Mouse (Mus musculus) bone marrow, adult 2 months (tissue): ENCODE results near the gene Prkd3. TPM values are rescaled to one million over a fixed set of nuclear protein-coding genes. Genes with fewer than 3 reads are reported as not detected.

Experiments
- H3K27ac ChIP-seq: fragments of 200-500 bp; 2 replicates; pipeline ENCODE4 v1.5.1; 2012; ENCODE audit warnings: low read depth, mild to moderate bottlenecking, control low read depth, inconsistent platforms, low read length; ENCODE audit not compliant: control insufficient read depth, poor library complexity, insufficient read depth
- H3K4me1 ChIP-seq: fragments of 200-500 bp; 2 replicates; pipeline ENCODE4 v1.6.1; 2011; ENCODE audit warnings: low read length; ENCODE audit not compliant: control insufficient read depth, insufficient read depth
- H3K4me3 ChIP-seq: fragments of 200-500 bp; replicated peaks from 2 replicates; pipeline ENCODE3; 2011; ENCODE audit warnings: mild to moderate bottlenecking, low read depth, low read length, control low read depth; ENCODE audit not compliant: control insufficient read depth
- CTCF ChIP-seq: fragments of 200-500 bp; IDR thresholded peaks from 2 replicates; pipeline ENCODE4 v1.5.1; 2011; ENCODE audit warnings: low read length, control low read depth; ENCODE audit not compliant: control insufficient read depth, insufficient read depth
- POLR2A ChIP-seq: fragments of 200-500 bp; IDR thresholded peaks from 2 replicates; pipeline ENCODE4 v1.6.1; 2011; ENCODE audit warnings: low read depth, mild to moderate bottlenecking, control low read depth, low read length, borderline replicate concordance; ENCODE audit not compliant: control insufficient read depth
- WGBS: fragments of 180-500 bp; shearing (Covaris S2); methylation state at CpG from one replicate; pipeline ENCODE4 v1.1.7; 2018; 5-methylcytosine and 5-hydroxymethylcytosine counted together
- polyA plus RNA-seq: library from polyadenylated mRNA; stranded (reverse); fragments of >200 nt; gene quantifications from 2 replicates; pipeline ENCODE4 v1.2.4, GENCODE M21; 2011; ENCODE audit warnings: low replicate concordance; ENCODE audit not compliant: missing spikeins, insufficient read depth, insufficient read length

Gene Prkd3
- polyA plus RNA-seq, 1 experiment = 10.7 TPM

DNA sequence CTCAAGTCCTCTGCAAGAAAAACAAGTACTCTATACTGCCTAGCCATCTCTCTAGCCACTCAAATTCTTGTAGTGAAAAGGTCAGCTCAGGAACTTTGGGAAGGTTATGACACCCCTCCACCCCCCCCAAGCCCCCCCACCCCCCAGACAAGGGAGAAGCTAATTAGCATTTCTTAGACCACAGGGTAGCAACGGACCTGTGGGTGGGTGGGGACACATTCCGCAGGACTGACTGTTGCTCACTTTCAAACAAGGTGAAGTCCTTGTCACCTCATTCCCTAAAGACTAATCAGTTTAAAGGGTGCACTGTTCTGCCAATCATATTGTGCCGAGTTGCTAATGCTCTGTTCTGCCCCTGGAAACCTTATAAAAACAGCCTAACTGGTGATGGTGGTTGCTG, 106.7 kb downstream of the Prkd3 start:
- H3K27ac ChIP-seq = no peak overlapping the region
- WGBS = 83% methylated on average over 3 of the region's 3 CpGs
- H3K4me3 ChIP-seq = no peak overlapping the region
- H3K4me1 ChIP-seq = no peaks in the 10 kb centered on the region; the same call in 1 of the 2 replicates
- TF ChIP-seq CTCF (no peak), POLR2A (no peak)

- Histone ChIP-seq H3K4me1 (no peaks in the 10 kb centered on the region; the same call in 1 of the 2 replicates), H3K4me3 (peak overlapping the region; percentile 31), H3K27ac (no peak overlapping the region)
- WGBS = 27% methylated on average over 6 of the region's 6 CpGs
- TF ChIP-seq POLR2A (no peak), CTCF (no peak)
Observed at GRCm38 (mm10) chr17:78912861-78913281, 107.7 kb downstream of the Prkd3 start.

GRCm38 (mm10) chr17:78909374-78909773, 111.2 kb downstream of the Prkd3 start:
- no peak overlapping the region for H3K4me3 ChIP-seq
- H3K27ac ChIP-seq = no peak overlapping the region
- 80% methylated on average over 2 of the region's 2 CpGs for WGBS
- H3K4me1 ChIP-seq = no peaks in the 10 kb centered on the region
- TF ChIP-seq CTCF = no peak
- no peak for TF ChIP-seq POLR2A

GRCm38 (mm10) chr17:78906892-78907291, 113.7 kb downstream of the Prkd3 start, which contains the start of gene Sult6b1:
Sult6b1 (minus strand) TSS chr17:78906992.
- no peak within 1 kb of the TSS for H3K4me3 ChIP-seq
- no peaks in the 10 kb centered on the region for H3K4me1 ChIP-seq
- no peak within 1 kb of the TSS for H3K27ac ChIP-seq
- 80% methylated on average over 5 of the region's 5 CpGs for WGBS
- no peak for TF ChIP-seq POLR2A
- no peak for TF ChIP-seq CTCF

- TF ChIP-seq POLR2A (no peak), CTCF (no peak)
Observed at GRCm38 (mm10) chr17:78903158-78903557, 117.5 kb downstream of the Prkd3 start.

More at GRCm38 (mm10) chr17:78903158-78903557, 117.5 kb downstream of the Prkd3 start:
- Histone ChIP-seq H3K4me1 (no peaks in the 10 kb centered on the region), H3K27ac (no peak overlapping the region), H3K4me3 (no peak overlapping the region)
- WGBS = 74% methylated on average over 2 of the region's 2 CpGs

Other genes with a start within 250 kb of the Prkd3 start
- 2.5 and 5.1 TPM in 2 replicates for gene Heatr5b, start 185.5 kb downstream of the Prkd3 start, polyA plus RNA-seq
- 17.3 and 34.1 TPM in 2 replicates for gene Gpatch11, start 185.2 kb downstream of the Prkd3 start, polyA plus RNA-seq
- gene Eif2ak2, start 138.2 kb downstream of the Prkd3 start, polyA plus RNA-seq = 13.2 and 13.5 TPM in 2 replicates
- not detected in 2 replicates for gene Sult6b1, start 113.8 kb downstream of the Prkd3 start, polyA plus RNA-seq
- gene Cebpzos, start 104.3 kb downstream of the Prkd3 start, polyA plus RNA-seq = 4.4 and 16.4 TPM in 2 replicates
- 15.3 and 19.6 TPM in 2 replicates for gene Cebpz, start 83.8 kb downstream of the Prkd3 start, polyA plus RNA-seq
- gene Ndufaf7, start 83.7 kb downstream of the Prkd3 start, polyA plus RNA-seq = 20.7 and 27.7 TPM in 2 replicates
- 0.63 and 1.7 TPM in 2 replicates for gene Qpct, start 31.1 kb upstream of the Prkd3 start, polyA plus RNA-seq